Mouse (Mus musculus): ENCODE data around the gene N4bp2. TPM values are rescaled to one million over a fixed set of nuclear protein-coding genes. Genes with fewer than 3 reads are reported as not detected.

Gene N4bp2
- total RNA-seq, 1 experiment from 2014 or later, result 102 TPM

DNA sequence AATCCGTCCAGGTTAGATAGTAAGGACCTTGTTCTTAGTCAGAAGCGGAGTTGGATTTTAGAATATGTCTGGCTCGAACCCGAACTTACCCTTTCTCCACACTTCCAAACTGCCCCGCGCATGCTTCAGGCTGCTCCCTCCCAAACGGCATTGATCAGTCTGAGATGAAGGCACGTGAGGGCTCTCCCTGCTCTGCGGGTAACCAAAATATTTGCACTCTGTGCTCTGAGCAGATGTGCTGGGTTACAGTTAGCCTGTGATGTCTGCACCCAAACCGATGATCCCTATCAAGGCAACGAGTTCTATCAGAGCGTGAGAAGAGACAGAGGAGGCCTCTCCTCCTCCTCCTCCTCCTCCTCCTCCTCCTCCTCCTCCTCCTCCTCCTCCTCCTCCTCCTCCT is 94.6 kb downstream of the N4bp2 start:
- ATAC-seq (ENCODE audit: extremely low read depth, insufficient number of reproducible peaks, low FRiP score, poor library complexity, severe bottlenecking), result 0 out of 2 replicates have a peak, but pooled peaks have one; percentile 23

DNA sequence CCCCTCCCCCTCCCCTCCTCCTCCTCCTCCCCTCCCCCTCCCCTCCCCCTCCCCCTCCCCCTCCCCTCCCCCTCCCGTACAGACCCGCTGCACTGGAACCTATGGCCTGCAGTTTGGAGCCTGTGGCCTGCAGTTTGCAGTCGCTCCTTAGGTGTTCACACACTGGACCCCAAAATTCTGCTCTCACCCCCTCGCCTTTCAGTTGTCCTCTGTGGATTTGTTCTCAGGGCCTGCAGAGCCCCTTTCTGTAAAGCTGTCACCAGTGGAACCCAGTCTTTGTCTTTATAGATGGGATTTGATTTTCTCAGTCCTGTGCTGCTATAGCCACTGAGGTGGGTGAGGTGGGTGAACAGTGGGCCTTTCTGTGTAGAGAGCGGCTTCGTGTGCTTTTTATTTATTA is 95.0 kb downstream of the N4bp2 start:
- no peak for ATAC-seq (ENCODE audit: extremely low read depth, insufficient number of reproducible peaks, low FRiP score, poor library complexity, severe bottlenecking)

DNA sequence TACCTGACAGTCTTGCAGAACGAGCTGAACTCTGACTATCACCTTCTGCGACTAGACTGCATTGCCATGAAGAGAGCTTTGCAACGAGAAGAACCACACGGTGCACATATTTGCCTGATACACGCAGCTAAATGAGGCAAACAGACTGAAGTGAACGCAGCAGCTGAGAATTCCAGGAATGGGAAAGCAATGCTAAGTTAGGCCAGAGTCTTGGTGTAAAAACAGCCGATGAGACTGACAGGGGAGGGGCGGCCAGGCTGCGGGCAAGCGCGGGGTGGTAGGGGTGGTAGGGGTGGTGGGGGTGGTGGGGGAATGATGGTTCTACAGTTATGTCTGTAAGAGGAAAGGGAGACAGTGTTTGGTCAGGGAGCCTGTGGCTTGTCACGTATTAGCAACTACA is 95.6 kb downstream of the N4bp2 start:
- no peak for ATAC-seq (ENCODE audit: extremely low read depth, insufficient number of reproducible peaks, low FRiP score, poor library complexity, severe bottlenecking)

DNA sequence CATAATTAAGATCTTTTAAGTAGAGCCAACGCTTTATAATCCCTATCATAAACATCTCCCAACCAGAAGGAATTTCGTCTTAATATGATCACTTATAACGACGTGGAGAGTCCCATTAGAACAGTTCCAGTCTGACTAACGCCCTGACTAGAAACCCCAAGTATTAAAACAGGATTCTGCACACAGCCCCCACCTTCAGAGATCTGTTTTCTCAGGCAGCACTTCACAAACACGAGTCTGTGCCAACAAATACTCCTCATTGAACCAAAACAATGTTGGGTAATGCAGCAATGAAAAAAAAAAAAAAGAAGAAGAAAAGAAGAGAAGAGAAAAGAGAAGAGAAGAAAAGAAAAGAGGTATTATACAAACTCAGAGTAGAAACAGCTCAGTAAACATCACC is 96.1 kb downstream of the N4bp2 start:
- ATAC-seq (ENCODE audit: extremely low read depth, insufficient number of reproducible peaks, low FRiP score, poor library complexity, severe bottlenecking), result no peak

DNA sequence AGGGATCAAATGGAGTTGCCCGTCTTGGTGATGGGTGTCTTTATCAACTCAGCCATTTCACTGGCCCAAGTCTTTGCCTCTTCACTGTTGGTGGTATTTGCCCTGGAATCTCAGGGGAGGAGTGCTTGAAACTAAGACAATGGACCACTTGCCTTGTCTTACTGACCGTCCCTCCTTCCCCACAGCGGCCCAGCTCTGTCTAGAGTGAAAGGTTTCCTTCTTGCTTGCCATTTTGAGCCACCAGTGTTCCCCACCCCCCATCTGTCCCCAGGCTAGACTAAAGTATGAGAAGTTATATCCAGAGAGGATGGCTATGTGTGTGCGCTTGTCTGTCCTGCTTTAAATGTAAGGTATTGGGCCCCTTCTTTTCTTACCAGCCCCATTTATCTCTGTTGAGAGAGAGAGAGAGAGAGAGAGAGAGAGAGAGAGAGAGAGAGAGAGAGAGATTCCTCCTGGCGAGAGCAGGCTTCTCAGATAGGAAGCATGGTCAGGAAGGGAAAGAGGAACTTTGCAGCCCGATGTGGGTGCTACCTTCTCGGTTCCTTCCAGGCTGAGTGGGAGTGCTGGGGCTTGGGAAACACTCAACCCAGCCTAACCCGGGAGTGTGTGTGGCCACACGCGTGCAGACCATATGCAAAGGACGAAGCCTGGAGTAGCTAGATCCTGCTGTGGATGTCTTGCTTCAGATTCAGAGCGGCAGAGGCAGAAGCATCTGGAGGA is 97.1 kb downstream of the N4bp2 start:
- ATAC-seq (ENCODE audit: extremely low read depth, insufficient number of reproducible peaks, low FRiP score, poor library complexity, severe bottlenecking), result peak; percentile 24; the same call in 1 of the 2 replicates

DNA sequence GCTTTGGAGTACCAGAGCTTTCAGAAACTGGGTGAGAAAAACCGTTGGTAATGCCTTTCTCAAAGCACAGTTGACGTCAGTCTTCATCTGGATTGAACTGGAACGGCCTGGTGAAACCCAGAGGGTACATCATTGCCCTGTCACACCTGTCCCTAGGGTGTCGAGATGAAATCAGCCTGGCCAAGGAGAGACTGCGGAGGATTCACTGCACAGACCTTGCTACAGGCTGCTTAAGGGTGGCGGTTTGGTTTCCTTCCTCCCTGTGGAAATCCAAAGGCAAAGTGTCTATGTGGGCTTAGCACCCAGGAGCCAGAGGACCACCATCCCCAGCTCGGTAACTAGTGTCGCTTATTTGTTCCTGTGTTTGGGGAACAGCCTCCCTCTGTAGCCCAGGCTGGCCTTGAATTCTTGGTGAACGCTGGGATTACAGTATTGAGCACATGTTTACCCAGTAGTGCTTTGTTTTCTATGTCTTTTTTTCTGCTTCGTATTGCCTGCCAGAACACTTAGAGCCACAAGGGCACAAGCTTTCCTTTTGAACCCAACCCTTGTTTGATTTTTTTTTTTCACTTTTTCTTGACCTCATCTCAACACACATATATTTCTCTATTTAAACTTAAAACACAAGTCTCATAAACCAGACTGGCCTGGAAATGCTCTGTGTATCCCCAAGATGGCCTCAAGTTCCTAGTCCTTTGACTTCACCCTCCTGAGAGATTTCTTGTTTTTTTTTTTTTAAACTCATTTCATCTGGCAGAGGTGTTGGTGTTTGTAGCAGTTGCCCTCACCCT is 98.0 kb downstream of the N4bp2 start, which contains the start of gene Rhoh:
Gene Rhoh (plus strand): TSS at position 60 of the 791 bp plus-strand sequence.
- peak; percentile 21; the same call in 1 of the 2 replicates for ATAC-seq (ENCODE audit: extremely low read depth, insufficient number of reproducible peaks, low FRiP score, poor library complexity, severe bottlenecking)

DNA sequence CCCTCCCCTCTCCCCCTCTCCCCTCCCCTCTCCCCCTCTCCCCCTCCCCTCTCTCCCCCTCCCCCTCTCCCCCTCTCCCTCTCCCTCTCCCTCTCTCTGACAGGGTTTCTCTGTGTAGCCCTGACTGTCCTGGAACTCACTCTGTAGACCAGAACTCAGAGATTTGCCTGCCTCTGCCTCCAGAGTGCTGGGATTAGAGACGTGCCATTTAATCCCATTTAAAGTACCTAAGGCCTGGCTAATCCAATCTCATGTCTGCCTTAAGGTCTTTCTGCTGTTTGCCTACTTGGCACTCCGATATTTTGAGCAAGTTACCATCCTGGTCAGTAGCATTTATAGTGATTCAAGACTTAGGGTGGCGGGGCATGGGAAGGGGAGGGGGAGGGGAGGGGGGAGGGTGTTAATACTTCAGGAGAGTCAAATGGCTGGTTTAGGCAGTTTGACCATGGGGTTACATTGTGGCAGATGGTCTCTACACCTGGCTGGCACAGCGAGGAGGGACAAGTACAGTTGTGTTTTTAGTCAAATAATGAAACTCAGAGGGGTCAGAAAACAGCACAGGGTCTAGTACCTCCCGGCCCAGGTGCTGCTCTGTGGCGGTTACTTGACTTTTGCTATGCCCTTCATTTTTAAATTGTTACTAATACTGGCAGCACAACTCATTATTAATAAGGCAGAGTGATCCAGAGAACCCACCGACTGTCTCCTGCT is 99.1 kb downstream of the N4bp2 start:
- ATAC-seq (ENCODE audit: extremely low read depth, insufficient number of reproducible peaks, low FRiP score, poor library complexity, severe bottlenecking), result no peak

DNA sequence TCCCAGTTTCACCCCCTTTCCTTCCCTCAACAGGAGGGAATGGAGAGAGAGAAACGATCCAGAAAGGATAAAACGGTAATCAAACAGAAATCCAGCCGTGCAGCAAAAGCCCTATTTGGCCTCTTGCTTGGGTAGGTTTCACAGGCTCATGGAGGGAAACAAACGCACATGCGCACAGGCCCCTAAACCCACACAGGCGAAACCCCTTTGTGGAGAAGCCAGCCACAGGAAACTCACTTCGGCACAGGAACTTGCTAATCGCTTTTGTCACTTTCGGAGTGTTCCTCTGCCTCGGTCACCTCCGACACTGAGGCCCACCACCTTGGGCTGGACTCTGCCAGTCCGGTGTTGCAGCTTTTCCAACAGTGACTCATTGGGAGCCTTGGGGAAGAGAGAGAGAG is 100.0 kb downstream of the N4bp2 start:
- ATAC-seq (ENCODE audit: extremely low read depth, insufficient number of reproducible peaks, low FRiP score, poor library complexity, severe bottlenecking), result peak; percentile 57

DNA sequence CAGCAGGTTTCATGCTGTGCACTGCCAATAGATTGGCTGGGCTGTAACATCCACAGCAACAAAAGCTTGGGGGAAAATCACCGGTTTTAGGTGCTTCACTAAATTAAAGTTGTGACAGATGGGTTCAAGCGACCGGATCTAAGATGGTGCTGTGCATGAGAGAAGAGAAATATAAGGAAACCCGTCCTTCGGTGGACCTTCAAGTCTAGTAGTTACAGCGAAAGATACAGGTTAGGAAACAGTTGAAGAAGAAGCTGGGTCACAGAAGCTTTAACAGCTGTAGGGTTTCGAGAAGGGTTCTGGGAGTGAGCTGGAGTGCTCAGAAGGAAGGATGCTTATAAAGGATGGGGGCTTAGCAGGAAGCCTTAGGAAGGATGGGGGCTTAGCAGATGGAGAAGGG is 101.2 kb downstream of the N4bp2 start:
- no peak for ATAC-seq (ENCODE audit: extremely low read depth, insufficient number of reproducible peaks, low FRiP score, poor library complexity, severe bottlenecking)

DNA sequence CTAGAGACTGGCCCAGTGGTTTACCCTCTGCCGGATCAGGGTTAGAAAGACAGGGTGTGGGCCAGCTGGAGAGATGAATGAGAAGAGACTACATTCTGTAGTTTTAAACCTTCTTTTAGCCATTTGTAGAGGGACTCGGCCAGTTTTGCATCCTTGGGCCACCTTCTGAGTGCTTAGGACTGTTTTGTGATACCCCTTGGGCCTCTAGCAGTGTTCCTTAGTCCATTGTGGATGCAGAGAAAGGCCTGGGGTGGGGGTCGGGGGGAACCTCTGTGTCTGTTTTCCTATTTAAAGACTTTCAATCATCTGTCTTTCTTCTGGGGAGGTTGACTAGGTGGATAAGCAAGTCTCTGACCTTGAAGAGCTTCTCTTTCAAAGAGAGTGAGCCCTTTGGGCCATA is 101.6 kb downstream of the N4bp2 start:
- ATAC-seq (ENCODE audit: extremely low read depth, insufficient number of reproducible peaks, low FRiP score, poor library complexity, severe bottlenecking), result no peak

DNA sequence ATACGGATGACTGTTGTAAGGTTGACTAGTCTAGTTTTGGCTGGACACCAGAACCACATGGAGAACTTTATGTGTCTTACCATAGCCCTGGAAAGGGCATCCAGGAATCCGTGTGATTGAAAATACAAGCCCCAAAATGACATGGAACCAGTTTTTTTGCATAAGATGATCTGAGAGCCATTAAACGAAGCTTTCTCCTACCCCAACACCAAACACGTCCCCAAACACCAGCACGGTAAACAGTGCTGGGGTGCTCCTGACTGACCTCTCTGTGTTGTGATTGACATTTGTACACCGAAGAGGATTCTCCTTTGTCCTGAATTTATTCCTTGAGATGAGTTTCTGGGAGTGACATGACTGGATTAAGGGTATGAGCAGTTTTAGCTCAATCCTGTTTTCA is 103.3 kb downstream of the N4bp2 start:
- no peak for ATAC-seq (ENCODE audit: extremely low read depth, insufficient number of reproducible peaks, low FRiP score, poor library complexity, severe bottlenecking)

DNA sequence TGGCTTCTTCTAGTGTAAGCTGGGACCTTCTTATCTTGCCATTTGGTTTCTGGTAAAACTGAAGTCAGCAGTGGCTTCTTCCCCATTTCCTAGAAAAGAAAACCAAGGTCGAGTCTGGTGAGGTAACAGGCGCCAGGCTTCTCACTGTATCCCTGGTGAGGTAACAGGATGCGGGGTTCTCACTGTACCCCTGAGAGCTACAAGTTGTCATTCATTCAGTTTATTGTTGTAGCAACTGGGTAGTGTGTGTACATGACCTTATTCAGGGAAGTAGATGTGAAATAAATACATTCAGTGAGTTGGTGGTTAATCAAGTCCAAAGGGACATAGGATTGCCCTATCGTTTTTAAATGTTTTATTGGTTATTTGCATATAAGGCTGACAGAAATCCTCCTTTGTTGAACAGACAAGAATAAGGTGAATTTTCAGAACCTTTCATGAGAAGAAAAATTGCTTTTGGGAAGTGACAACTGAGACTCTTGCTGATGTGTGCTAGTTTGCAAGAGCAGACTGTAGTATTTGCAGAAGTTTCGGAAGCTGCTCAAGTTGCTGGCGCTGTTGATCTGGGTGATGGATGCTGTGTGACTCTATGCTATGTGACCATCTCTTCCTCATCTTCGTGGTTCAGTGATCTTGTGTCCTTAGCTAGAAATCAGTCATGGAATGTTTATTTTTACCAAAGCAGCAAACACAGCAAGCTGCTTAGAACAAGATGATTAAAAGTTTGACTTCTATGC is 104.2 kb downstream of the N4bp2 start:
- peak; percentile 58 for ATAC-seq (ENCODE audit: extremely low read depth, insufficient number of reproducible peaks, low FRiP score, poor library complexity, severe bottlenecking)

DNA sequence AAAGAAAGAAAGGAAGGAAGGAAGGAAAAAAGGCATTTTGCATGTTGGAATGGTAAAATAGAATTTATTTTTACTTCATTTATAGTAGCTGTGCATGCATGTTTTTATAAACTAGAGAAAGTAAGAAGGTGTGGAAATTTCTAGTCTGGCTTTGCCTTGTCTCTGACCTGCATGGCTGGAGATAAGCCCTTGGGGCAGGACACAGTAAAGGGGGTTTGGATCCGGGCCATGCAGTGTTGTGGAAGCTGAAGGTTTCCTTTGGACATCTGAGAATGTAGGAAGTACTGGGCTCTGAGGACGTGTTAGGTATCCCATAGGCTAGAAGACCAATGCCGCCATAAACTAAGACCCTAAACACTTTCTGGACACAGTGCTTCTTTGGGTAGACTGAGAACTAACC is 105.1 kb downstream of the N4bp2 start:
- ATAC-seq (ENCODE audit: extremely low read depth, insufficient number of reproducible peaks, low FRiP score, poor library complexity, severe bottlenecking), result no peak

DNA sequence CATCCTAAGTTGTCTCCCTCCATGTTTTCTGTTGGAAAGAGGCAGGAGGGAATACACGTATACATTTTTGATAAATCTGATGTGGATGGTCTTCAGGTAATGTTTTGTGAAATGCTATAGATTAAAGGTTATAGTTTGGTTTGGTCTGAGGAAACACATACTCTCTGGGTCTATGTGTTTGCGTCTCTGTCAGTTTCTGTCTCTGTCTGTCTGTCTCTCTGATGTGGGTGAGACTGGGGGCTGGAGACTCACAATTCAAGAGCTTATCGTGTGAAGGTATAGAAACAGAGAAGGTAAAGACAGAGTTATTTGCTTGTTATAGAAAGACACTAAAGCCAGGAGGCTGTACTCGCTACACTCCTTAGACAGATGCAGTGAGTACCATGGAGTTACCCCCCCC is 106.3 kb downstream of the N4bp2 start:
- ATAC-seq (ENCODE audit: extremely low read depth, insufficient number of reproducible peaks, low FRiP score, poor library complexity, severe bottlenecking), result no peak

DNA sequence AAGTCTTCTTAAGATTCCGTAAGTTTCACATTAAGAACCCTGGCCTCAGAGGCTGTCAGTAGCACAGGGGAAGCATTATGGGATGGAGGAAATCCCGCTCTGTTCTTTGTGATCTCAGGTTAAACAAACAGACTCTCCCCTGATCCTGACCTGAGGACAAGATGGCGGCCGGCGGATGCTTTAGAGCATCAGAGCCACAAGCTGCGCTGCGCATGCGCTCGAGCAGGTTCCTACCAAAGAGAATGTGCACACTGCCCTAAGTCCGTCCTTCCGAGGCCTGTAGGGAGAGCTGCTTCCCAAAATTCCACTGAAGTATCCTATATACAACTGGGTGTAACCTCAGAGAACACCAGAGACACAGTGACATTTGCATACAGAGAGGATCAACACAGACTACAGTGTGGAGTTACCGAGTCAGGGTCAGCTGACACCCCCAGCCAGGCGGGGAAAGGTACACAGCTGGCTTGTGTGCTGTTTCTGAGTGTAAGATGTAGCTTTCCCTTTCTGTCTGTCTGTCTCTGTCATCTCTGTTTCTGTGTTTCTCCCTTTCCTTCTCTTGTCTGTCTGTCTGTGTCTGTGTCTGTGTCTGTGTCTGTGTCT is 108.1 kb downstream of the N4bp2 start:
- peak; percentile 24; the same call in 1 of the 2 replicates for ATAC-seq (ENCODE audit: extremely low read depth, insufficient number of reproducible peaks, low FRiP score, poor library complexity, severe bottlenecking)

DNA sequence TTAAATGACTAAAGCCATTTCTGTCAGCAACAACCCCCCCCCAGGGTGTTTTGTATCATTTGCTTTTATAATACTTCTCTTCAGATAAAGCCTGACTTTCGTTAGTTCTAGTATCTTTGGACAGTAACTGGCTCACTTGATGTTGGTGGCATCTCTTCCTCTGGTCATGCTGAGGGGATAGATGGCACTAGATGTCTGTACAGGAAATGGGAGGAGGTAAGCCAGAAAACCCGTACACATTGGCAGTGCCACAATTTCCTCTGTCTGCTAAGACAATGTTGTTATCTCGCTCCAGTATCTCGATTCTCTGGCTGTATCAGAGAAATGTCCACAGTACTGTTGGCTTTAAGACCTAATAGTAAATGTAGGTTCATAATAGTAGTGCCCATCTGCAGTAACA is 109.9 kb downstream of the N4bp2 start:
- ATAC-seq (ENCODE audit: extremely low read depth, insufficient number of reproducible peaks, low FRiP score, poor library complexity, severe bottlenecking), result no peak

DNA sequence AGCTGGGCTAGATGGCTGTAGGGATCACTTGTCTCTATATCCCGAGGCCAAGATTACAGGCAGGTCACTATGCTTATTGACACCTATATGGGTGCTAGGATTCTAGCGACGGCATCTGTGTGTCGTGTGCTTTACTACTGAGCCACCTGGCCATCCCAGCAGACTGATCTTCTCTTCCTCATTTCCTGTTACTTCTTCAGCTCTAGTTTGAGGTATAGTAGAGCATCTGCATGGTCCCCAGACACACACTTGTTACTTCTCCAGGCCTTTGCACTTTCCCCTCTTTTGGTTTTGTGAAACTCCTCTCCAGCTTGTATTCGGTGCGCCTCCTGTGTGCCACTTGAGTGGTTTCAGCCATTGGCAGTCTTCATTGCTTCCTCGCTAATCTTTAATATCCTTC is 111.9 kb downstream of the N4bp2 start:
- no peak for ATAC-seq (ENCODE audit: extremely low read depth, insufficient number of reproducible peaks, low FRiP score, poor library complexity, severe bottlenecking)

DNA sequence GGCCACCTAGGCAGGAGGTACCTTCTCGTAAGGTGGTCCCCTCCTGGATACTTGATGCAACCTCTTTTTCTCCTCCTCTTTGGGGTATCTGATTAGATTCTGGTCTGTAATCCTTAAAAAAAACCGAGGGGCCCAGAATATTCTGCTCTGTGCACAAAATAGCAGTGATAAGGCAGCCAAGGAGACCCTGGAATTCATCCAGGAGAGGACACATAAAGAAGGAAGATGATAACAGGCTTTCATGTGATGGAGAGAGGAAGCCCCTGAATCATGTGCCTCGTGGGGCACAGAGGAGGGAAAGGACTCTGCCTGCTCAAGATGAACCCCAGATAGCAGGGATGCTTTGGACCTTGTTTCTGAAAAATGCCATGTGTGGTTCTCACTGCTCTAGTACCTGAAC is 115.0 kb downstream of the N4bp2 start:
- no peak for ATAC-seq (ENCODE audit: extremely low read depth, insufficient number of reproducible peaks, low FRiP score, poor library complexity, severe bottlenecking)
